Comparison of ENCODE assay signal across 7 mouse cellular contexts in genomic region chr3:69004437-69005337, GRCm38 (mm10). TPM values are rescaled to one million over a fixed set of nuclear protein-coding genes. Genes with fewer than 3 reads are reported as not detected.
A peak's percentile ranks its signal among the peaks of the same experiment; 100 is the strongest.
DNase-seq lines count a peak whose midpoint lies in the region; ATAC-seq lines count a peak whose summit lies in the region.

Ift80 (minus strand) TSS chr3:69004570.
Smc4 (plus strand) TSS chr3:69004738.

- no peaks in the 10 kb centered on the region for H3K27me3 ChIP-seq in embryonic facial prominence, embryonic 12.5 days
- H3K27me3 ChIP-seq in limb, embryonic 11.5 days (ENCODE audit: control insufficient read depth, insufficient read depth, low read length): no peaks in the 10 kb centered on the region
- H3K27me3 ChIP-seq in midbrain, embryonic 14.5 days (ENCODE audit: control insufficient read depth, insufficient read depth, low read length): no peaks in the 10 kb centered on the region

- peak; percentile 93 for DNase-seq in adrenal gland, postnatal 25 days
- DNase-seq in heart, adult 11 months: peak; percentile 100
- peak; percentile 97 for DNase-seq in kidney, adult 18-20 months
- DNase-seq in limb, embryonic 11.5 days (ENCODE audit: low spot score): peak; percentile 98
- peak; percentile 99 for DNase-seq in midbrain, embryonic 14.5 days
- peak; percentile 91 to 94 for DNase-seq in spleen, adult 18-20 months

- peaks cover 9% of the 10 kb centered on the region; the same call in 1 of the 2 replicates for H3K4me1 ChIP-seq in embryonic facial prominence, embryonic 12.5 days
- H3K4me1 ChIP-seq in limb, embryonic 11.5 days (ENCODE audit: control insufficient read depth, insufficient read depth, low read length): no peaks in the 10 kb centered on the region; the same call in 1 of the 2 replicates
- H3K4me1 ChIP-seq in midbrain, embryonic 14.5 days (ENCODE audit: control insufficient read depth, insufficient read depth, low read length): 0 out of 2 replicates have a peak, but pooled peaks cover 5% of the 10 kb centered on the region

- H3K4me2 ChIP-seq in embryonic facial prominence, embryonic 12.5 days (replicated peaks): peak within 1 kb of the TSS; percentile 85
- peak within 1 kb of the TSS; percentile 71 for H3K4me2 ChIP-seq in limb, embryonic 11.5 days (ENCODE audit: low read depth, severe bottlenecking)
- H3K4me2 ChIP-seq in midbrain, embryonic 14.5 days (ENCODE audit: low read length): peak within 1 kb of the TSS; percentile 94

- WGBS in embryonic facial prominence, embryonic 12.5 days: under 1% methylated on average over 72 of the region's 76 CpGs
- under 1% methylated on average over 74 of the region's 76 CpGs for WGBS in limb, embryonic 11.5 days
- WGBS in midbrain, embryonic 14.5 days: under 1% methylated on average over 76 of the region's 76 CpGs

- H3K9ac ChIP-seq in embryonic facial prominence, embryonic 12.5 days: peak within 1 kb of the TSS; percentile 94
- peak within 1 kb of the TSS; percentile 95 for H3K9ac ChIP-seq in limb, embryonic 11.5 days (ENCODE audit: low read length)
- H3K9ac ChIP-seq in midbrain, embryonic 14.5 days (replicated peaks; ENCODE audit: low read length): peak within 1 kb of the TSS; percentile 65

- H3K4me3 ChIP-seq in embryonic facial prominence, embryonic 12.5 days: peak within 1 kb of the TSS; percentile 94
- peak within 1 kb of the TSS; percentile 98 for H3K4me3 ChIP-seq in limb, embryonic 11.5 days (ENCODE audit: low read depth, low read length)
- peak within 1 kb of the TSS; percentile 96 for H3K4me3 ChIP-seq in midbrain, embryonic 14.5 days (replicated peaks; ENCODE audit: low read depth, low read length)

- no peaks in the 10 kb centered on the region for H3K36me3 ChIP-seq in embryonic facial prominence, embryonic 12.5 days
- no peaks in the 10 kb centered on the region for H3K36me3 ChIP-seq in limb, embryonic 11.5 days (ENCODE audit: control insufficient read depth, insufficient read depth, low read length)
- no peaks in the 10 kb centered on the region for H3K36me3 ChIP-seq in midbrain, embryonic 14.5 days (ENCODE audit: control insufficient read depth, insufficient read depth, low read length)

- peak; percentile 91 for ATAC-seq in embryonic facial prominence, embryonic 12.5 days (ENCODE audit: insufficient number of reproducible peaks, insufficient read depth, low FRiP score, low TSS enrichment)
- ATAC-seq in limb, embryonic 11.5 days (ENCODE audit: insufficient number of reproducible peaks, low FRiP score, low TSS enrichment, low read depth): peak; percentile 94
- ATAC-seq in midbrain, embryonic 14.5 days (ENCODE audit: low FRiP score, low TSS enrichment): peak; percentile 97

- H3K27ac ChIP-seq in embryonic facial prominence, embryonic 12.5 days: peak within 1 kb of the TSS; percentile 93
- peak within 1 kb of the TSS; percentile 93 for H3K27ac ChIP-seq in limb, embryonic 11.5 days (replicated peaks; ENCODE audit: low read depth, low read length)
- peak within 1 kb of the TSS; percentile 71 for H3K27ac ChIP-seq in midbrain, embryonic 14.5 days (replicated peaks; ENCODE audit: low read depth, low read length)

- no peaks in the 10 kb centered on the region for H3K9me3 ChIP-seq in embryonic facial prominence, embryonic 12.5 days
- H3K9me3 ChIP-seq in limb, embryonic 11.5 days (ENCODE audit: control insufficient read depth, low read length): no peaks in the 10 kb centered on the region
- H3K9me3 ChIP-seq in midbrain, embryonic 14.5 days (ENCODE audit: control insufficient read depth, low read length): no peaks in the 10 kb centered on the region

RNA-seq across cellular contexts. Expression of gene Ift80, which starts in this region (rescaled TPM):
- total RNA-seq in adrenal gland, postnatal 25 days (2021): 17.3 and 25.4 TPM in 2 replicates
- polyA plus RNA-seq in embryonic facial prominence, embryonic 12.5 days (2016; fragmentation: Nextera tagmentation; extraction: Ambion mirVana): 22.2 and 24.5 TPM in 2 replicates
- 21.4 and 22.1 TPM in 2 replicates for polyA plus RNA-seq in limb, embryonic 11.5 days (2014; fragmentation: Nextera tagmentation; extraction: Ambion mirVana)
- polyA plus RNA-seq in midbrain, embryonic 14.5 days (2014; fragmentation: Nextera tagmentation; extraction: Ambion mirVana): 5.6 and 11.2 TPM in 2 replicates

RNA-seq across cellular contexts. Expression of gene Smc4, which starts in this region (rescaled TPM):
- 42.7 and 48.5 TPM in 2 replicates for total RNA-seq in adrenal gland, postnatal 25 days (2021)
- 168 and 174 TPM in 2 replicates for polyA plus RNA-seq in embryonic facial prominence, embryonic 12.5 days (2016; fragmentation: Nextera tagmentation; extraction: Ambion mirVana)
- 209 and 222 TPM in 2 replicates for polyA plus RNA-seq in limb, embryonic 11.5 days (2014; fragmentation: Nextera tagmentation; extraction: Ambion mirVana)
- 32.9 and 47.8 TPM in 2 replicates for polyA plus RNA-seq in midbrain, embryonic 14.5 days (2014; fragmentation: Nextera tagmentation; extraction: Ambion mirVana)

Comparison
In these comparisons a context has a peak if more than half of its experiments do, and no peak if none do; other contexts are left out.
1. Peak in every context shown above with its lines: DNase-seq, ATAC-seq, H3K4me3 ChIP-seq and H3K27ac ChIP-seq.